Mouse (Mus musculus): ENCODE data around the gene Endou.

DNA sequence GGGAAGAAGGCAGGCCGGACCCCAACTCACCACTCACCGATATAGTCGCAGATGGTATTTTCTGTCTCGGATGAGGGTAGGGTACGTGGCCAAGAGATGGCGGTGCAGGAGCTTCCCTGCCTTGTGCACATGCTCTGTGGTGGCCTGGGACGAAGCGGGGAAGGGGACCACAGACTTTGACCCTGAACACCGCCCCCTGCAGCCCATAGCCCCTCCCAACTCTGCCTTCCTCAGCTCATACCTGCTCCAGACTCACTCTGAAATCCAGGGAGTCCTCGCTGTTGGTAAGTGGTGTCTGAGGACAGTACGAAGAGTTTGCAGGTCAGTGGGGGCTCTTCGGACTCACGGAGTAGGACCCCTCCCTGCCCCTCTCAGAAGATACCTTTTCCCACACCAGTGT, 30.3 kb upstream of the Endou start:
- no peak for TF ChIP-seq CTCF (IDR thresholded peaks at IDR 0.05; ENCODE audit: low read depth, low read length)
- no peak for TF ChIP-seq POLR2A (IDR thresholded peaks at IDR 0.05; ENCODE audit: borderline replicate concordance, low read depth, low read length)

All from bone marrow macrophage, adult 2 months (primary cell).